Mouse (Mus musculus) hindbrain, embryonic 12.5 days (tissue): ENCODE measurements at regions not wholly inside any gene's neighbourhood (a gene's known extent, or its start where the extent isn't known, plus 50 kb on each side); places are given as distances from the start of the nearest gene placed in this dataset.

Experiments used
- ATAC-seq: fragments of 200-750 bp; cut with Nextera tagmentation; 2 replicates; pipeline ENCODE4 v1.8.0; 2017; ENCODE audit warnings: moderate TSS enrichment; ENCODE audit not compliant: low FRiP score
- H3K27ac ChIP-seq: fragments of 300-500 bp; sonication (generic); 2 replicates; pipeline ENCODE4 v1.5.1; 2016; ENCODE audit warnings: mild to moderate bottlenecking
- H3K27me3 ChIP-seq: fragments of 300-500 bp; sonication (generic); 2 replicates; pipeline ENCODE4 v1.6.1; 2016; ENCODE audit warnings: mild to moderate bottlenecking
- H3K36me3 ChIP-seq: fragments of 300-500 bp; sonication (generic); 2 replicates; pipeline ENCODE4 v1.6.1; 2016; ENCODE audit warnings: mild to moderate bottlenecking
- H3K4me1 ChIP-seq: fragments of 300-500 bp; sonication (generic); 2 replicates; pipeline ENCODE4 v1.6.1; 2016
- H3K4me2 ChIP-seq: fragments of 300-500 bp; sonication (generic); replicated peaks from 2 replicates; pipeline ENCODE4 v1.6.1; 2016; ENCODE audit warnings: mild to moderate bottlenecking
- H3K4me3 ChIP-seq: fragments of 300-500 bp; sonication (generic); 2 replicates; pipeline ENCODE4 v1.5.1; 2016; ENCODE audit warnings: mild to moderate bottlenecking
- H3K9ac ChIP-seq: fragments of 300-500 bp; sonication (generic); 2 replicates; pipeline ENCODE4 v1.6.1; 2016; ENCODE audit warnings: mild to moderate bottlenecking, moderate library complexity
- H3K9me3 ChIP-seq: fragments of 300-500 bp; sonication (generic); replicated peaks from 2 replicates; pipeline ENCODE4 v1.6.1; 2016; ENCODE audit warnings: mild to moderate bottlenecking
- WGBS: fragments of 180-500 bp; shearing (Covaris S2); methylation state at CpG from one replicate; pipeline ENCODE4 v1.1.7; 2016; 5-methylcytosine and 5-hydroxymethylcytosine counted together

DNA sequence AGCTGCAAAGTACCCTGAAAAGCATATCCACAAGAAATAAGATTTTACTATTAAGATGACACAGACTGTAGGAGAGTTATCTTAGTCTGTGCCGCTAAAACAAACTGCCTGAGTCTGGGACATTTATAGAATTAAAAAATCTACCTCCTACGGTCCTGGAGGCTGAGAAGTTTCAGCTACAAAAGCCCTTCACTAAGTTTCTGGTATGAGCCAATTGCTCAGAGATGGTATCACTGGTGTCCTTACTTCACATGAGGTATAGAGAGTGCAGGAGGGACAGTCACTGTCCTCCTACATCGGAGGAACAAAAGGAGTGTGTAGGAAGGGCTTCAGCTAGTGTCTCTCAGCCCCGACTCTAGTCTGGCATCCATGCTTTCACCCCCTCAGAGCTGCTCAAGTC, 127.1 kb upstream of the Pum3 start:
- Histone ChIP-seq H3K27ac (no peak overlapping the region), H3K4me3 (no peak overlapping the region), H3K4me2 (no peak overlapping the region), H3K9ac (no peak overlapping the region), H3K4me1 (no peaks in the 10 kb centered on the region), H3K9me3 (no peaks in the 10 kb centered on the region), H3K27me3 (peaks cover 5% of the 10 kb centered on the region; the same call in 1 of the 2 replicates), H3K36me3 (no peaks in the 10 kb centered on the region)
- no peak for ATAC-seq
- WGBS, result 94% methylated on average over 4 of the region's 4 CpGs

GRCm38 (mm10) chr19:27554841-27555240, 125.2 kb upstream of the Pum3 start:
- Histone ChIP-seq H3K4me3 (no peak overlapping the region), H3K4me2 (no peak overlapping the region), H3K27me3 (peaks cover 8% of the 10 kb centered on the region), H3K4me1 (no peaks in the 10 kb centered on the region), H3K36me3 (no peaks in the 10 kb centered on the region), H3K9me3 (no peaks in the 10 kb centered on the region), H3K27ac (no peak overlapping the region), H3K9ac (no peak overlapping the region)
- WGBS, result 99% methylated on average over 4 of the region's 4 CpGs
- ATAC-seq, result no peak

DNA sequence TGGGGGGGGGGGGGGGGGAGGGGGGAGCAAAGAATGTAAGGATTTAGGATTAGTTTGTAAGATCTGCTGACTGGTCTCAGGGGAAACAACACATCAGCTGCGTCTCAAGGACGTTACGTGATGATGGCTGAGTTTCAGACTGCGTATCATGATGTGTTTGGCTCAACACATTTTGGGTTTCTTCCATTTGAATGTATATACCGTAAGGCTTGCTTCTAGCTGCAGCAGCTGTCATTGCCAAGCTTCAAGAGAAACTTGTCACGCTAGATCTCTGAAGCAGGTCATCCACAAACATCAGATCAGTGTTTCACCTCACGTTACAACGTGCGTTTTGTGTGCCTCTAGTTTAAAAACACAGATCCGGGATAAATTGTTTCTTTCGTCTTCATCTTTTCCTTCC, 123.6 kb upstream of the Pum3 start:
- no peak for ATAC-seq
- Histone ChIP-seq H3K4me1 (no peaks in the 10 kb centered on the region), H3K9ac (no peak overlapping the region), H3K4me3 (no peak overlapping the region), H3K36me3 (no peaks in the 10 kb centered on the region), H3K27me3 (peaks cover 8% of the 10 kb centered on the region), H3K27ac (no peak overlapping the region), H3K4me2 (no peak overlapping the region), H3K9me3 (no peaks in the 10 kb centered on the region)
- WGBS, result 83% methylated on average over 11 of the region's 11 CpGs

DNA sequence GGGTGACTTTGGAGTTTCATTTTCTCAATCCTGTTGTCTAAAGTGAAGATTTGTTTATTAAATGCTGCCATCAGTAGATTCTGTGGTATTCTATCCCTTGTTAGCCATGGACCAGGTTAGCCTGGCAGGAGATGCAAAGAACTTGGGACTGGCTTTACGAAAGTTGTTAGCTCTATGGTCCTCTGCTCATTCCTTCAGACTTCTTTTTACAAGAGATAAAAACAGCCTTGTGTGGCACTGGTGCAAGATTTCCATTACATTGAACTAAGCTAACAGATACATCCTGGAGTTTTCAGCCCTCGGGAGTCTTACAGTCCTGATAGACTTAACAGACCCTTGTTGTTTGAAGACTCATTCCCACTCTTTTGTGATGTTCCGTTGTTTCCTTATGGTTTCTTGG, 108.1 kb upstream of the Pum3 start:
- 87% methylated on average over 3 of the region's 3 CpGs for WGBS
- no peak overlapping the region for H3K27ac ChIP-seq
- H3K4me1 ChIP-seq, result peaks cover 4% of the 10 kb centered on the region; the same call in 1 of the 2 replicates
- no peaks in the 10 kb centered on the region for H3K36me3 ChIP-seq
- no peak overlapping the region for H3K9ac ChIP-seq
- H3K4me3 ChIP-seq, result no peak overlapping the region
- H3K27me3 ChIP-seq, result peaks cover 16% of the 10 kb centered on the region; the same call in 1 of the 2 replicates
- no peaks in the 10 kb centered on the region for H3K9me3 ChIP-seq
- no peak overlapping the region for H3K4me2 ChIP-seq
- no peak for ATAC-seq

- H3K4me3 ChIP-seq, result no peak overlapping the region
- no peak overlapping the region for H3K9ac ChIP-seq
- no peak overlapping the region for H3K4me2 ChIP-seq
- H3K9me3 ChIP-seq, result no peaks in the 10 kb centered on the region
- ATAC-seq, result no peak
- H3K27me3 ChIP-seq, result peaks cover 12% of the 10 kb centered on the region; the same call in 1 of the 2 replicates
- whole genome bisulfite sequencing, result 55% methylated on average over 9 of the region's 9 CpGs
- no peak overlapping the region for H3K27ac ChIP-seq
- H3K36me3 ChIP-seq, result no peaks in the 10 kb centered on the region
- H3K4me1 ChIP-seq, result peaks cover 4% of the 10 kb centered on the region; the same call in 1 of the 2 replicates
These were observed 107.4 kb upstream of the Pum3 start for GRCm38 (mm10) chr19:27537066-27537465.

- no peak overlapping the region for H3K27ac ChIP-seq
- no peak for ATAC-seq
- no peaks in the 10 kb centered on the region for H3K36me3 ChIP-seq
- no peaks in the 10 kb centered on the region for H3K4me1 ChIP-seq
- no peak overlapping the region for H3K4me3 ChIP-seq
- no peaks in the 10 kb centered on the region for H3K9me3 ChIP-seq
- H3K27me3 ChIP-seq, result no peaks in the 10 kb centered on the region
- no peak overlapping the region for H3K9ac ChIP-seq
- no peak overlapping the region for H3K4me2 ChIP-seq
- 89% methylated on average over 6 of the region's 6 CpGs for WGBS
These were observed 98.4 kb upstream of the Pum3 start for GRCm38 (mm10) chr19:27527940-27528558.

DNA sequence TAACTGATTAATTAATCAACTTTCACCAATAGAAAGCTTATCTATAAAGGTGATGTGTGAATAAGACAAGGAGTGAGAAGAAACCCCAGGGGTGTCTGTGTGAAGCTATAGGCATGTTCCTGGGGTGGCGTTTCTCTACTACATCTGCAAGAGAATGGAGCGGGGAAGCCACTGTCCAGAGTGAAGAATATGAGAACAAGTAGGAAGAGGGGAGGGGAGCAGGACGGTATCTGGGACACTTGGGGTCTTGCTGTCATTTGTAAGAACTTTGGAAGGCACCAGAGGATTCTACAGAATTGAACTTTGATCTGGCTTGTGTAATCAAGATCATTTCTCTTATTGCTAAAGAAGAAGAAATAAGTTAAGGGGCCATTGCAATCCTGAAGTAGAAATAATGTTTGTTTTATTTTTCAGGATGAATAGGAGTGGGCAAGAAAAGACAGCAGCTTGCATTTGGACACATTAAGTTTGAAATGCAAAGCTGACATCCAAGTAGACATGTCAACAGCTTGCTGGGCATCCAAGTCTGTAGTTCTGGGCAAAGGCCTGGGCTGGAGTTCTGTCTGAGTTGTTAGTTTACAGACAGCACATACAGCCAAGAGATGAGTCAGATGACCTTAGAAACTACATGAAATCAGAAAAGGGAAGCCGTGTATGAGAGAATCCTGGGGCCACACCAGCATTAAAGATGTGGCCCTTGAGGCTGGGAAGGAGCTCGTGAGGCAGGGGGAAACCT, 89.9 kb upstream of the Pum3 start:
- Histone ChIP-seq H3K4me1 (no peaks in the 10 kb centered on the region), H3K4me3 (no peak overlapping the region), H3K27me3 (no peaks in the 10 kb centered on the region), H3K36me3 (no peaks in the 10 kb centered on the region), H3K9me3 (no peaks in the 10 kb centered on the region), H3K9ac (no peak overlapping the region), H3K27ac (no peak overlapping the region), H3K4me2 (no peak overlapping the region)
- WGBS, result 83% methylated on average over 5 of the region's 5 CpGs
- ATAC-seq, result no peak

GRCm38 (mm10) chr19:27514267-27514666, 84.6 kb upstream of the Pum3 start:
- H3K9ac ChIP-seq, result no peak overlapping the region
- ATAC-seq, result no peak
- no peaks in the 10 kb centered on the region for H3K36me3 ChIP-seq
- no peak overlapping the region for H3K4me2 ChIP-seq
- 83% methylated on average over 3 of the region's 3 CpGs for WGBS
- no peaks in the 10 kb centered on the region for H3K4me1 ChIP-seq
- H3K27me3 ChIP-seq, result no peaks in the 10 kb centered on the region
- no peaks in the 10 kb centered on the region for H3K9me3 ChIP-seq
- no peak overlapping the region for H3K4me3 ChIP-seq
- H3K27ac ChIP-seq, result no peak overlapping the region

GRCm38 (mm10) chr19:27513535-27513934, 83.9 kb upstream of the Pum3 start:
- WGBS, result 88% methylated on average over 1 of the region's 1 CpGs
- H3K9ac ChIP-seq, result no peak overlapping the region
- no peak overlapping the region for H3K4me2 ChIP-seq
- no peaks in the 10 kb centered on the region for H3K27me3 ChIP-seq
- no peak overlapping the region for H3K4me3 ChIP-seq
- no peak overlapping the region for H3K27ac ChIP-seq
- H3K4me1 ChIP-seq, result no peaks in the 10 kb centered on the region
- H3K9me3 ChIP-seq, result no peaks in the 10 kb centered on the region
- ATAC-seq, result no peak
- no peaks in the 10 kb centered on the region for H3K36me3 ChIP-seq

- no peaks in the 10 kb centered on the region for H3K27me3 ChIP-seq
These were observed 81.7 kb upstream of the Pum3 start for GRCm38 (mm10) chr19:27511340-27511739.

DNA sequence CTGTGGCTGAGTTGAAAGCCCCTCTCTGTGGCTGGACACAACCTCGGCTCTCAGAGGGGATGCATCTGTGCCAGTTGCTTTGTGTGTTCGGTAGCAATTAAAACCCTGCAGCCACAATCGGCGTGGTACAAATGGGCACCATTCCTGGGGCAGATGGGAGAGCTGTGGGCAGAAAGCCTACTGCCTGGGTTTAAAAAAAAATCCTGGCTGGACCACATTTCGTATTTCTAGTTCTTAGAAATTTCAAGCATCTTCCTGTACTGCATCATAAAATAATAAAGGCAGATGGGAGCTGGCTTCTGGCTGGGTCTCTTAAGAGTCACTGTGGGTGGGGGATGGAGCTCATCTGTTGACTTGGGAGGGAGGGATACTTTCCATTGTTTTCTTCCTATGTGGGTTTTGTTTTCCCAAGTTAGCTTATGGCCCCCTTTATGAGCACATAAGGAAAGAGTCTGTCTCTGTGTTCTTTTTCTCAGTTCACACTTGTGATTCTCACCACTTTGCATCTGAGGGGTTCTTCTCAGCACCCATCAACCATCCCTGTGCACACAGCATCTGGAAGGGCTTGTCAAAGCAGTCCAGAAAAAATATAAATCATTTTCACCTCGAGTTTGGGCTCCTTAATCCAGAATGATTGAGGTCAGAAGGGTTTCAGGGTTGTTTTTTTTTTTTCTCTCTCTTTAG, 80.5 kb upstream of the Pum3 start:
- 72% methylated on average over 6 of the region's 6 CpGs for WGBS
- H3K27me3 ChIP-seq, result no peaks in the 10 kb centered on the region

More at GRCm38 (mm10) chr19:27511340-27511739, 81.7 kb upstream of the Pum3 start:
- H3K9ac ChIP-seq, result no peak overlapping the region
- no peaks in the 10 kb centered on the region for H3K36me3 ChIP-seq
- H3K4me3 ChIP-seq, result no peak overlapping the region
- H3K4me1 ChIP-seq, result no peaks in the 10 kb centered on the region
- H3K4me2 ChIP-seq, result no peak overlapping the region
- no peaks in the 10 kb centered on the region for H3K9me3 ChIP-seq
- H3K27ac ChIP-seq, result no peak overlapping the region
- WGBS, result 30% methylated on average over 6 of the region's 6 CpGs
- no peak for ATAC-seq

GRCm38 (mm10) chr19:27498278-27498677, 68.7 kb upstream of the Pum3 start:
- Histone ChIP-seq H3K9me3 (no peaks in the 10 kb centered on the region), H3K9ac (no peak overlapping the region), H3K36me3 (no peaks in the 10 kb centered on the region), H3K27ac (no peak overlapping the region), H3K4me3 (no peak overlapping the region), H3K4me2 (no peak overlapping the region), H3K4me1 (no peaks in the 10 kb centered on the region), H3K27me3 (no peaks in the 10 kb centered on the region)
- 87% methylated on average over 4 of the region's 4 CpGs for WGBS
- ATAC-seq, result no peak

More for the DNA sequence above, 80.5 kb upstream of the Pum3 start:
- no peak for ATAC-seq
- Histone ChIP-seq H3K36me3 (no peaks in the 10 kb centered on the region), H3K9me3 (no peaks in the 10 kb centered on the region), H3K4me2 (no peak overlapping the region), H3K4me3 (no peak overlapping the region), H3K27ac (no peak overlapping the region), H3K9ac (no peak overlapping the region), H3K4me1 (no peaks in the 10 kb centered on the region)
